Mouse (Mus musculus) CH12.LX (cell line): ENCODE results near the gene Kcnj6. TPM values are rescaled to one million over a fixed set of nuclear protein-coding genes. Genes with fewer than 3 reads are reported as not detected.

Source experiments
- DNase-seq: peaks from one replicate; pipeline ENCODE4 v3.0.0-alpha.2; 2013; ENCODE audit errors: extremely low read depth
- H3K27ac ChIP-seq: 2 replicates; pipeline ENCODE4 v1.5.1; 2012; ENCODE audit warnings: low read depth, mild to moderate bottlenecking, control low read depth, moderate library complexity; ENCODE audit not compliant: insufficient read depth
- H3K27me3 ChIP-seq: replicated peaks from 2 replicates; pipeline ENCODE3; 2012; ENCODE audit warnings: inconsistent platforms
- H3K36me3 ChIP-seq, 2 experiments: replicated peaks in 1 of 2; 2 replicates each; pipeline versions ENCODE3 to v1.6.1; 2012; ENCODE audit warnings: inconsistent platforms in 1 of 2, low read length in 1 of 2, mild to moderate bottlenecking in 1 of 2, mixed read lengths in 1 of 2, moderate library complexity in 1 of 2; ENCODE audit not compliant: control insufficient read depth in 1 of 2, insufficient read depth in 1 of 2
- H3K4me1 ChIP-seq, 2 experiments: 2 replicates each; pipeline ENCODE4 v1.6.1; 2012; ENCODE audit warnings: inconsistent platforms in 1 of 2, moderate library complexity in 1 of 2; ENCODE audit not compliant: insufficient read depth in 2 of 2, control insufficient read depth in 1 of 2
- H3K4me2 ChIP-seq: 2 replicates; pipeline ENCODE4 v1.6.1; 2012; ENCODE audit warnings: low read depth, mild to moderate bottlenecking, control low read depth; ENCODE audit not compliant: poor library complexity, insufficient read depth, severe bottlenecking
- H3K4me3 ChIP-seq, 3 experiments: fragments of 150-350 bp in 1 of 3; sonication (generic) in 1 of 3; replicated peaks in 1 of 3; 2 replicates each; pipeline versions ENCODE3 to v1.5.1; 2011 to 2012; ENCODE audit warnings: low read depth in 2 of 3, low read length in 2 of 3, mild to moderate bottlenecking in 2 of 3, moderate library complexity in 2 of 3, control low read depth in 1 of 3, improper control_type of control experiment in 1 of 3, inconsistent platforms in 1 of 3, mixed read lengths in 1 of 3; ENCODE audit not compliant: poor library complexity in 1 of 3
- H3K79me2 ChIP-seq: replicated peaks from 2 replicates; pipeline ENCODE4 v1.6.1; 2012; ENCODE audit warnings: mild to moderate bottlenecking, moderate library complexity; ENCODE audit not compliant: control insufficient read depth, poor library complexity, insufficient read depth, severe bottlenecking; ENCODE audit errors: extremely low read depth
- H3K9ac ChIP-seq: 2 replicates; pipeline ENCODE4 v1.6.1; 2012; ENCODE audit warnings: low read depth, mild to moderate bottlenecking, control low read depth, moderate library complexity; ENCODE audit not compliant: insufficient read depth
- H3K9me3 ChIP-seq: replicated peaks from 2 replicates; pipeline ENCODE3; 2012; ENCODE audit warnings: low read length, inconsistent platforms, mixed read lengths
- BHLHE40 ChIP-seq: IDR thresholded peaks from 2 replicates; pipeline ENCODE4 v1.6.1; 2011; ENCODE audit warnings: mild to moderate bottlenecking, low read depth, low read length, improper control_type of control experiment
- E2F4 ChIP-seq: IDR thresholded peaks from 2 replicates; pipeline ENCODE4 v1.6.1; 2011; ENCODE audit warnings: low read depth, low read length, improper control_type of control experiment; ENCODE audit not compliant: insufficient replicate concordance
- ELF1 ChIP-seq: IDR thresholded peaks from 2 replicates; pipeline ENCODE4 v1.6.1; 2014; ENCODE audit warnings: low read depth, mild to moderate bottlenecking, inconsistent platforms, low read length, improper control_type of control experiment
- ETS1 ChIP-seq: conservative IDR thresholded peaks from 2 replicates; pipeline ENCODE4 v1.6.1; 2012; ENCODE audit warnings: low read depth, mild to moderate bottlenecking, inconsistent platforms, low read length, improper control_type of control experiment, moderate library complexity
- GABPA ChIP-seq: IDR thresholded peaks from 2 replicates; pipeline ENCODE4 v1.6.1; 2012; ENCODE audit warnings: low read depth, low read length, improper control_type of control experiment, inconsistent platforms; ENCODE audit not compliant: insufficient replicate concordance
- HCFC1 ChIP-seq: IDR thresholded peaks from 2 replicates; pipeline ENCODE4 v1.6.1; 2012; ENCODE audit warnings: low read depth, mild to moderate bottlenecking, inconsistent platforms, low read length, improper control_type of control experiment
- IRF4 ChIP-seq: IDR thresholded peaks from 2 replicates; pipeline ENCODE4 v1.6.1; 2014; ENCODE audit warnings: low read depth, mild to moderate bottlenecking, inconsistent platforms, low read length, improper control_type of control experiment
- JUN ChIP-seq: IDR thresholded peaks from 2 replicates; pipeline ENCODE4 v1.6.1; 2011; ENCODE audit warnings: low read depth, mild to moderate bottlenecking, low read length, improper control_type of control experiment, moderate library complexity; ENCODE audit not compliant: insufficient read depth
- JUND ChIP-seq: conservative IDR thresholded peaks from 2 replicates; pipeline ENCODE4 v1.6.1; 2011; ENCODE audit warnings: low read depth, low read length, improper control_type of control experiment
- MAFK ChIP-seq: IDR thresholded peaks from 2 replicates; pipeline ENCODE4 v1.6.1; 2011; ENCODE audit warnings: low read length, improper control_type of control experiment; ENCODE audit not compliant: insufficient replicate concordance
- MAX ChIP-seq: IDR thresholded peaks from 2 replicates; pipeline ENCODE4 v1.6.1; 2011; ENCODE audit warnings: low read length, improper control_type of control experiment
- MEF2A ChIP-seq: IDR thresholded peaks from 2 replicates; pipeline ENCODE4 v1.6.1; 2014; ENCODE audit warnings: low read depth, mild to moderate bottlenecking, inconsistent platforms, low read length, improper control_type of control experiment, borderline replicate concordance
- MXI1 ChIP-seq: IDR thresholded peaks from 2 replicates; pipeline ENCODE4 v1.6.1; 2011; ENCODE audit warnings: mild to moderate bottlenecking, low read depth, low read length, improper control_type of control experiment
- NRF1 ChIP-seq: IDR thresholded peaks from 2 replicates; pipeline ENCODE4 v1.6.1; 2014; ENCODE audit warnings: low read depth, mild to moderate bottlenecking, inconsistent platforms, low read length, improper control_type of control experiment, moderate library complexity
- RAD21 ChIP-seq: IDR thresholded peaks from 2 replicates; pipeline ENCODE4 v1.6.1; 2011; ENCODE audit warnings: low read depth, mild to moderate bottlenecking, low read length, improper control_type of control experiment, moderate library complexity
- RCOR1 ChIP-seq: conservative IDR thresholded peaks from 2 replicates; pipeline ENCODE4 v1.6.1; 2012; ENCODE audit warnings: low read depth, mild to moderate bottlenecking, inconsistent platforms, low read length, improper control_type of control experiment
- TBP ChIP-seq: conservative IDR thresholded peaks from 2 replicates; pipeline ENCODE4 v1.6.1; 2011; ENCODE audit warnings: low read depth, low read length, improper control_type of control experiment
- TCF12 ChIP-seq: IDR thresholded peaks from 2 replicates; pipeline ENCODE4 v1.6.1; 2014; ENCODE audit warnings: low read depth, mild to moderate bottlenecking, inconsistent platforms, low read length, improper control_type of control experiment
- UBTF ChIP-seq: IDR thresholded peaks from 2 replicates; pipeline ENCODE4 v1.6.1; 2012; ENCODE audit warnings: low read depth, mild to moderate bottlenecking, inconsistent platforms, low read length, improper control_type of control experiment, moderate library complexity
- USF2 ChIP-seq: conservative IDR thresholded peaks from 2 replicates; pipeline ENCODE4 v1.6.1; 2011; ENCODE audit warnings: low read depth, low read length, improper control_type of control experiment
- ZC3H11A ChIP-seq: IDR thresholded peaks from 2 replicates; pipeline ENCODE4 v1.6.1; 2012; ENCODE audit warnings: low read depth, mild to moderate bottlenecking, inconsistent platforms, low read length, improper control_type of control experiment
- ZKSCAN1 ChIP-seq: IDR thresholded peaks from 2 replicates; pipeline ENCODE4 v1.6.1; 2012; ENCODE audit warnings: low read depth, inconsistent platforms, low read length, improper control_type of control experiment, borderline replicate concordance
- ZMIZ1 ChIP-seq: IDR thresholded peaks from 2 replicates; pipeline ENCODE4 v1.6.1; 2012; ENCODE audit warnings: low read depth, mild to moderate bottlenecking, inconsistent platforms, low read length, improper control_type of control experiment
- ZNF384 ChIP-seq: IDR thresholded peaks from 2 replicates; pipeline ENCODE4 v1.6.1; 2012; ENCODE audit warnings: low read depth, low read length, improper control_type of control experiment, inconsistent platforms
- dilution Hi-C: fragments of 300-500 bp; cut with MboI; formaldehyde crosslinking; loops from 2 replicates; pipeline ENCODE4 v1.14.3; 2020; ENCODE audit warnings: low sequenced_read_pairs; ENCODE audit not compliant: extremely low pct_unique_long_range_greater_than_20kb, extremely low pct_ligation_motif_present
- in situ Hi-C: fragments of 300-500 bp; cut with MboI; formaldehyde crosslinking; loops from 3 replicates; pipeline ENCODE4 v1.14.3; 2019; ENCODE audit warnings: low sequenced_read_pairs, low pct_ligation_motif_present, low pct_unique_long_range_greater_than_20kb, mixed read lengths
- polyA plus RNA-seq: library from polyadenylated mRNA; unstranded; fragments of >175 nt; gene quantifications from 2 replicates; pipeline ENCODE4 v1.2.1, GENCODE M21; 2012; ENCODE audit warnings: low read depth; ENCODE audit not compliant: insufficient read length
- total RNA-seq, 2 experiments: library from RNA; depleted of rRNA; stranded (reverse); fragments of 300-350 nt in 1 of 2; fragments of >200 nt in 1 of 2; gene quantifications; 2 replicates each; pipeline ENCODE4 v1.2.3; 2012 to 2014

Kcnj6 gene
- total and polyA plus RNA-seq, 3 experiments = not detected

GRCm38 (mm10) chr16:94752781-94753180, 244.7 kb downstream of the Kcnj6 start:
- TF ChIP-seq IRF4 (no peak), UBTF (no peak), GABPA (no peak), JUND (no peak), ZKSCAN1 (no peak), RCOR1 (no peak), RAD21 (no peak), ZC3H11A (no peak)
- Histone ChIP-seq H3K4me1 (0 out of 4 replicates have a peak, but pooled peaks cover 0 to 2% of the 10 kb centered on the region in 2 experiments), H3K4me2 (no peak overlapping the region), H3K36me3 (no peaks in the 10 kb centered on the region), H3K9ac (no peak overlapping the region), H3K4me3 (no peak overlapping the region), H3K79me2 (no peaks in the 10 kb centered on the region), H3K27me3 (peaks cover 26% of the 10 kb centered on the region), H3K9me3 (no peaks in the 10 kb centered on the region), H3K27ac (no peak overlapping the region)
- in situ Hi-C loops (no loop called here), dilution Hi-C loops (no loop called here)
- DNase-seq = no peak

DNA sequence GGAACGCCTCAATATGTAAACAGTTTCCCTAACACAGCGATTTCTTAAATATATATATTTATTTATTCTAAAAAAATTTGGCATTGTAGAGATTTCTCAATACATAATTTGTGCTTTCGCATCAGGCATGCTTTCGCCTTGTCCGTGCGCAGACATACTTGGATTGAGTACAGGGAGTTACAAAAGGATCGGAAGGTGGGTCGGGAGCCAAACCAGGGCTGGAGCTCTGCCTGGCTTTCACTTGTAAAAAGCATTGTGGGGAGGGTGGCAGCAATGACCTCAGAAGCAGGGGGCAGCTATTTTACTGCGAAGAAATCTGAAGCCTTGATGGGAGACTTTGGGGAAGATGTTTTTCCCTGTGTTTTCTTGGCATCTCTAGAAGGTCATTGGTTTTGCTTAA, 252.5 kb downstream of the Kcnj6 start:
- Histone ChIP-seq H3K4me2 (no peak overlapping the region), H3K27ac (no peak overlapping the region), H3K9me3 (no peaks in the 10 kb centered on the region), H3K4me1 (peaks cover 12 to 17% of the 10 kb centered on the region in 2 experiments), H3K27me3 (peaks cover 29% of the 10 kb centered on the region), H3K79me2 (no peaks in the 10 kb centered on the region), H3K36me3 (no peaks in the 10 kb centered on the region), H3K4me3 (no peak overlapping the region), H3K9ac (no peak overlapping the region)
- TF ChIP-seq NRF1 (no peak), MAFK (no peak), BHLHE40 (no peak), UBTF (no peak), MAX (no peak), TBP (no peak), ZNF384 (no peak), HCFC1 (no peak), MEF2A (no peak), MXI1 (no peak), JUN (no peak), ETS1 (no peak), E2F4 (no peak), USF2 (no peak), ZMIZ1 (no peak), ELF1 (no peak), TCF12 (no peak)
- no peak for DNase-seq
- in situ Hi-C loops (no loop called here), dilution Hi-C loops (no loop called here)
